Mouse (Mus musculus): ENCODE results near the gene Cux2.

Gene Cux2

DNA sequence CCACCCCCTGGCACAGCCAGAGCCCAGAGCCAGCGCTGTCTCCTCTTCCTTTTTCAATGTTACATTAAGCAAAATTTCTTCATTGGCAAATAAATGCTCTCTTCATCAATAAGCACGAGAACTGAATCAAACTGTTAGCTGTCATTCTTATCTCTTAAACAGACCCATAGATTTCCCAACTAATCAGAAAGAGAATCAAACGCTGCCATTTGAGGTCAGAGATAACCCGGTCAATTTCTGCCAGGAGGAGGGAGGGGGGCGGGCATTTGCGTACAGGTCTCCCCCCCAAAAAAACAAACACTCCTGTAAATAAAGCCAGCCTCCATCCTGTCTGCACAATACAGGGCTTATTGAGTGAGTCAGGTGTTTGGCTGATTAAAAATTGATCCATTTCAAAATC, 33.2 kb downstream of the Cux2 start:
- no peak for DNase-seq (ENCODE audit: low spot score)

DNA sequence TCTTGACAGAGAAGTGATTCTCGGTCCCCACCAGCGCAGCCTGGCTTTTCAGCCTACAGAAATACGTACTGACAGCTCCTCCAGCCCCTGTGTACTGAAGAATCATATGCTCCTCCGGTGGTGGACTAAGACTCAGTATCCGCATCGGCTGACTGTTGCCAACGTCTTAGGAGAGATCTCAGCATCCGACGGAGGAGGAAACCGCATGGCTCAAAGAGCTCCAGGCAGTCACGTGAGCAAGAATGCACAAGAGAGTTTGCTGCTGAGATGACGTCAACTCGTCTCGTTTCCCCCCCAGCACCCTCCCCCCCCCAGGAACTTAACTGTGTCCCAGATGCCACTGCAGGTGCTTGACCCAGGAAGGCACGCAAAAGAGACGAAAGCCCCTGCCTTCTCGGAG, 34.8 kb downstream of the Cux2 start:
- no peak for DNase-seq (ENCODE audit: low spot score)

DNA sequence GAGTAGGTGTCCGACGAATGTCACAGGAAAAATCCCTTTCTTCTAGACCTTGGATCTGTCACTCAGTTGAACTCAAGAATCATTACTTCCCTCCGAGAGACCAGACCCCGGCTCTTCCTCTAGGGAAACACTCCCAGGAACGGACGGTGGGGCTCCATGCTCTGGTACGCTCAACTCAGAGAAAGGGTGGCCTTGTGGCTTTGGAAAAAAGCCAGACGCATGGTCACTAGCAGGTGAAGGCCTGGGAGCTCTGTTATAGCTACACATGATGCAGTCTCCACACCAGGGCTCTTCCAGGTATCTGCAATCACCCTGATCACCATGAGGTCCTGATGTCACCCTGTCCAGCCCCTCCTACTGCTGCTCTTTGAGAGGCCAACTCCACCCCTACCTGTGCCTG, 35.2 kb downstream of the Cux2 start:
- DNase-seq (ENCODE audit: low spot score) = no peak

DNA sequence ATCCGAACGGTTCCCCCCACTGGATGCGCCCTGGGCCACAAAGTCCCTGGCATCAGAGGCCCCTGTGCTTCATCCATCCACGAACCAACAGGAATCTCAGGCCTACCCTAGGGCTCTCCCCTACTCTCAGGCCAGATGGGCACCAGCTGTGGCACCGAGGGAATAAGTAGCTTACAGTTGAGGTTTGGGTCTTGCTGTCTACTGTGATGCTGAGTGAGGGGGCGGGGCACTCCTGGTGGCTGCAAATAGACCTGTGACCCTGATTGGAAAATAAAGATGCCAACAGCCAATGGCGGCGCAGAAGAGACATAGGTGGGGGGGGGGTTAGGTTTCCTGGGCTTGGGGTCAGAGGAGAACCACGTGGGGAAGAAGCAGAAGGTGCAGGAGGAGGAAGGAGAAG, 38.6 kb downstream of the Cux2 start:
- no peak for DNase-seq (ENCODE audit: low spot score)

DNA sequence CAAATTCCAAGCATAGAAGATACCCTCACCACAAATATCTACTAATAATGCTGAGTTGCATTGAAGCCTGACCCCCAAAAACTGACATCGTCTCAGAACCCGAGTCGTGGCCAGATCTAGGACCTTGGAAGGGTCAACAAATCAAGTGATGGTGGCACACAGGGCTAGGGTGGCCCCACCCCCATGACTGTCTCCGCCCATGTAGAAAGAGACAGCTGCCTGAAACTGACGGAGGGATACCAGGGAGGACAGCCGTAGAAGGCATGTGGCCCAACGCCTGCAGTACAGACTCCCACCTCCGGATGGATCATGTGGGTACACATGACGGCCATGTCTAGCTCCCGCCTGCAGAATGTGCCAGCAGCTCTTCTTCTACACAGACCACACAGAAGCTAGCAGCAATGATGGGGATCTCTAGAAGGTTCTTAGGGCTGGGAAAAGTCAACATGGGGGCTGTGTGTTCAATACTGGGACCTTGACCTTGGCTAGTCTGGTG, 41.9 kb downstream of the Cux2 start:
- DNase-seq (ENCODE audit: low spot score) = no peak

DNA sequence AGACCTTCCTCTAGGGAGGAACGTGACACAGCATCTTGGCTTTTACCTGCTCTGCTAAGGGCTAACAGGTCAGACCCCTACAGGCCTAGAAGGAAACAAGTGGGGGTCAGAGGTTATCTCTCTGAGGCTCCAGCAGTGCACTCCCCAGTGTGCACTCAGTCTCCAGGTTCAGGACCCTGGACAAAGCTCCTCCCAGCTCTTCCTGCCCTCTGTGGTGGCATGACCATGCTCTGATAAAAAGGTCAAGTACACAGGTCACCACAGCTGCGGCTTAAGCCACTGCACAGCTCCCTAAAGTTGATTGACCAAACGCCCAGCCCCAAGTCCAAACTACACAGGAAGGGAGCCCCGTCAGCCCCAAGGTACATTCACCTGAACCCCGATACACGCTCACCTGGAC, 46.4 kb downstream of the Cux2 start:
- no peak for DNase-seq (ENCODE audit: low spot score)

DNA sequence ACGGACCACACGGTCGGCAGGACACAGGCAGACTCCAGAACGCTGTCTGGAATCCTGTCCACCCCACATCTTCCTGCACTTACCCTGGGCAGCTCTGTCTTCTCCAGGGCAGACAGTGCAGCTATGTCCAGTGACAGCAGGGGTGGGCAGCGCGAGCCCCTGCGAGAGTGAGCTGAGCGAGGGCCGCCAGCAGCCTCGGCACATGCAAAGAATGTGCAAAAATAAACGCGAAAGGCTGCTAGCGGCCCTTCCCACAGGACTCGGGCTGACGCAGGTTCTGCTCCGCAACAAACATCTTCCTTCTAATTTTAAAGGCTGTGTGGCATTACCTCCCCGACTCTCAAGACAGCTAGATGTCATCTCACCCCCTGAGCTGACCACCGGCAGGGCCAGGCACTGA, 47.8 kb downstream of the Cux2 start:
- DNase-seq (ENCODE audit: low spot score) = no peak

DNA sequence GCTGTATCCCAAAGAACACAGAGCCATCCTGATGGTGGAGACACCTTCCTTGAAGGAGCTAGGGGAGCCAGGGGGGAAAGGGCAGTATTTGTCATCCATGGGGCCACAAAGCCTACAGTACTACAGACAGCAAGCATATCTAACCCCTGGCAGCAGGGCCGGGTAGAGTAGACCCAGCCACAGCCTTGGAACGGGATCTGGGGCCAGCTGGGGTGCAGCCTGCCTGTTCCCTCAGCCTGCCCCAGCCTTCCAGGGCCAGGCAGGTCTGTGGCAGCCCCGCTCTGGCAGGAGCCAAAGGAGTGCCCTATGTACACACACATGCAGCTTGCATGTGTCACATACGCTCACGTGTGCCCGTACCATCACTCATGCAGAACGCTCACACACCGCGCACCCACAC, 48.6 kb downstream of the Cux2 start:
- no peak for DNase-seq (ENCODE audit: low spot score)

DNA sequence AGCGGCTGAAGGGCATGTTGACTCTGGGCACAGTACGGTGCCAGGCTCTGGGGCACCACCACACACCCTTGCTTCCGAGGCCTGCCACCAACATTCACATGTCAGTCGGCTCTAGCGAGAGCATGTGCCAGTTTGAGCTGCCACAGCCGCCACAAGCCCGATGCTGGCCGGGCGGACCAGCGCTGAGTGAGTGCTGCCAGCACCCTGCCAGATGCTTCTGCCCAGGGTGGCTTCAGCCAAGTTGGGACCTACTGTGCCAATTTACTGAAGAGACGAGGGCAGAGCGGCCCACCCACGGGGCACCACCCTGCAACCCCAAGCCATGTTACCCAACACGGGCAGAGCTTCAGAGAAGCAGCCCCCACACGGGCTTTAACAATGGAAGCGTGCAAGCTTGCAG, 49.5 kb downstream of the Cux2 start:
- no peak for DNase-seq (ENCODE audit: low spot score)

DNA sequence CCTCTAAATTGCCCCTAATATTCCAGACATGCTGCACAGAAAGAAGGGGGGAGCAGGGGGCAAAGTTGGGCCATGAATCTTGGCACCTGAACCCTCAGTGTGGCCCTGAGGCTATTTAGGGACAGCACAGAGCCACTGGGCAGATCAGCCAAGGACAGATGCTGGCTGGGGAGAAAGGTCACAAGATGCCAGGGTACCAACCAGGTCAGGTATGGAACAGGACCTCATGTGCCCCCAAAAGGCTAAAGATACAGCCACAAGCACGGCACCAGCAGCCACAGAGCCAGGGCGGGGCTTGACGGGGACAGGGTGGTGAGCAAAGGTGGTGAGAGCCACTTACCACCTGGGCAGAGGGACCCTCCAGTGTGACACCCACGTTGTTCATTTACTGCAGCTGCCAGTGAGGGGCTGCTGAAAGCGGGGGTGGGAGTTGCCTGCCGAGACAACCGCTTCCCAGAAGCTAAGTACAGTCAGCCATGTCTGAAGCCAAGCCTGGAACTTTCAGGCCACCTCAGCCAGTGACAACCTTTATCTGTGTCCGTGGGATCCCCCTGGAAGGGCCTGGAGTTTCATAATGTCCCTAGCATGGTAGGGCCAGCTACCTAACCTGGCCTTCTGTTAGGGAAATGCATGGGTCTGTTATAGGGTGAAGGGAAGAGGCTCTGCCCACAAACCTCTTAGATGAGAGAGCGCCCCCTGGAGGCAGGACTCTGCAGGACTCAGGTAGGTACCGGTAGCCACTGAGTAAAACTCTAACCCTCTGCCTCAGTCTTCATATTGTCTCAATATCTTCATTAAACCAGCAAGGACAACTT, 50.7 kb downstream of the Cux2 start:
- DNase-seq (ENCODE audit: low spot score) = peak; percentile 16

DNA sequence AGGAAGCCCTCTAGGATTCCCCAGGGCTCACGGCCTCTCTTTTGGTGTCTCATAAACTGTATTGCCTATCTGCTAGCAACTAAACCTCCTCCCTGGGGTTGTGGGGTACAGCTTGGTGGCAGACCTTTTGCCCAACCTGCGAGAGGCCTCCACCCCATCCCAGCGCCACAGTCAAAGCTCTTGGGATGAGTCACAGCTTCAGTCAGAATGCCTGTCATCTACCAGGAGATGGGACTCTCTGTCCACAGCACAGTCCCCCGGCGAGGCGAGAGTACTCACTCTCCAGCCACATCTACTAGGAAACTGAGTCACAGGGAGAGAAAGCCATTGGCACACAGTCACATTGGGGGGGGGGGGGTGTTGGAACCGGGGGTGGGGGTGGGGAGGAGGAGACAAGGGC, 51.6 kb downstream of the Cux2 start:
- DNase-seq (ENCODE audit: low spot score) = no peak

DNA sequence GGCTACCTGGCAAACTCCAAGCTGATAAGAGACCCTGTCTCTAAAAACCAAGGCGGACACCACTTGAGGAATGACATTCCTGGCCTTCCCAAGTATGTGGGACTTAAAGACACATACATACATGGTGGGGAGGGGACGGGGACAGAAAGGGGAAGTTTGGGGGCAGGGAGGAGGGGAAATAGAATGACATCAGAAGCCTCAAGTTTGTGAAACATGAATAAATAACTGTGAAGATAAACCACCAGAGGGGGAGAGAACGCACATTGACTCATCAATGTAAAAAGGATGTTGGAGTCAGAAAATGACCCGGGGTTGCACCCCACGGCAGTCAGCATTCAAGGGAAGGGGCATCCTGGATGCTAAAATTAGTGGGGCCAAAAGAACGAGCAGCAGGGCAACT, 53.2 kb downstream of the Cux2 start:
- DNase-seq (ENCODE audit: low spot score) = no peak

DNA sequence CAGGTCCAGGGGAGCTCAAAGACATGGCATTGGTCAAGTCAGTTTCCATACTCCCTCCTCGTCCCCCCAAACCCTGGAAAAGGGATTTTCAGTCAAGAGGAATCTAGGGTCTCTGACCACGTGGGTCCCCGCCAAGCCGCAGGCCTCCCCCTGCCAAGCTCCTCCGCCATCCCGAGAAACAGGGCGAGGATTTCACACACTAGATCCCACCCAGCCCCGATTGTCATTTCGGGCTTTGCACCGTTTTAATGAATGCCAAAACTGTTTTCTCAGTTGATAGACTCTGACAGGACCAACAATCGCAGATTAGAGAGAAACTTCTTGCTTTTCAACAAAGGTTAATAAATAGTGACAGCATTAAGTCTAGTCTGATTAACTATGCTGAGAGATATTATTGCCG, 55.1 kb downstream of the Cux2 start:
- DNase-seq (ENCODE audit: low spot score) = no peak

DNA sequence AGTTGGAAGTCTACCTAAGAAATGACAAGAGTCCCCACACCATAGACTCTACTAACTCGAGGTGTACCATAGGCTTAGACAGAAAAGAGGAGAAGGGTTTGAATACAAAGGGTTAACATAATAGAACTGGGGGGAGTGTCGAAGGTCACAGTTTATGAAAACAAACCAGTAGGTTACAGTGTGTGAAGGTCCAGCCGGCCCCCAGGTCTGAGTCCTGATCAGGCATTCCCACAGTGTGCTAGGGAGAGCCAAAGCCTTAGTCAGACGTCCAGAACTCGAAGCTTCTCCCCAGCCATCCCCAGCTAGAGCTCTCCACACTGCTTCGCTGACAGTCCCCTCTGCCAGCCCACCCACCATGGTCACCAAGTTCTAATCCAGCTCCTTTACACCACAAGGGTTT, 58.0 kb downstream of the Cux2 start:
- no peak for DNase-seq (ENCODE audit: low spot score)

DNA sequence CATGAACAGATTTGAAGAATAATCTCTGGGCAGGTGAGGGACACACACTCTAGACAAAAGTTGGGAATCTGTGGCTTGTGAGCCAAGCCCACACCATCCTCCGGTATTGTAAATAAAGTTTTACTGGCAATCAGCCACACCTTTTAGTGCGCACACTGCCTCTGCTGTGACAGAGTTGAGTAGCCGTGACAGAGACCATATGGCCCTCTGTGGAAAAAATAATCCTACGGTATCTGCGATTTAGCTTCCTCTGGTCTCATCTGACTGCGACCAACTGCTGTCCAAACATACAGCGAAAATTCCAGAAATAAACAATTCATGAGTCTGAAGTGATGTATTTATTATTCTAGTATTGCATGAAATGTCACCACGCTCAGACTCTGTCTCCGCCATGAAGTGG, 64.0 kb downstream of the Cux2 start:
- no peak for DNase-seq (ENCODE audit: low spot score)

DNA sequence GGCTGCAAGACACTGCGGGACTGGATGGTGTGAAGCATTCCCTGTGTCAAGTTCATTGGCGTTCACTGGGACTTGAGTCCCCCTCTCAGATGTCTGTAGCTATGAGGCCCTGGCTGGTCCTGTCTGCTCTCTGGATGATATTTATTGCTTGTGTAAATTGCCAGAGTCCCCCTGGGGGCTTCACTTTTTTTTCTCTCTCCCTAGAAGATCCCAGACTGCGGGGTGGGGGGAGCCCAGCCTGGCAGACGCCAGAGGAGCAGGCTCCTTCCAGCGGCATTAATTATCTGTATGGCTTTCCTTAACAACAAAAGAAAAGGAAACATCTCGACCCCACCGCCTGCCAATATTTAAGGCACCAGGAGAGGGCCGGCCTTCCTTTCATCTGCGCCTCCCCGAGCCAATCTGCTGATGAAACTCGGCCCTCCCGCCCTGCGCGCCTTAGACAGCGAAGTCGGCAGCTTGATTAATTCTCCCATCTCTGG, 68.2 kb downstream of the Cux2 start:
- no peak for DNase-seq (ENCODE audit: low spot score)

DNA sequence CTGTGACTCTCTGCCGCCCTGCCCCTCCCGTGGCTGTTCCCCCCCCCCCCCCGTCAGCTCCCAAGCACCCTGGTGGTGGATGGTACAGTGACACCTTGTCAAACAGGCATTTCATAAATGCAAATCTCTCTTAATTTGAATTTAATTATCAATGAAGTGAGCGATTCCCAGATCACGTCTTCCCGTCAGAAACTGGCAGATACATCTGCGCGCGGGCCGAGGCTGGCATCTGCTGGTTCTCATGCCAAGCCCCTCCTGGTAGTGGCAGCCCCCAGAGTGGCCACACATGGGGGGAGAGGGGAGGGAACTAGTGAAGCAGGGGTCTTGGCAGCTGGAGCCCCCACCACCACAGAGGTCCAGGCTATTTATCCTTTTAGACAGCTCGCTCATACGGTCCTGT, 73.6 kb downstream of the Cux2 start:
- no peak for DNase-seq (ENCODE audit: low spot score)

DNA sequence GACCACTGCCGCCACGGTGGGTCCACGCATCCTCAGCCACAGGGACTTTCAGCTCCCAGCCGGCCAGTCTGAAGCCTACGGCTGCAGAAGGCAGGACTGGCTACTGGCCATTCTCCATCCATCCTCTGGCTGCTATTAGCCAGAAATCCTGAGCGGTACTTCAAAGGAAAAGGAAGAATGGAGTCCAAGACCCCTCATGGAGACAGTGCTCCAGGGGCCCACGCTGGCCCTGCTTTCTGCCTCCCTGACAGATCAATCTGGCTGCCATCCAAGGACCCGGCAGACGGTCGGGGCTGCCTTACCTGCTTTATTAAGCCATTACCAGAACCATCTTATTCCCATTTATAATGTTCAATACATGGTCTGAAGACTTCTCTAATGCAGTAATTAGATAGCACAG, 76.4 kb downstream of the Cux2 start:
- no peak for DNase-seq (ENCODE audit: low spot score)

DNA sequence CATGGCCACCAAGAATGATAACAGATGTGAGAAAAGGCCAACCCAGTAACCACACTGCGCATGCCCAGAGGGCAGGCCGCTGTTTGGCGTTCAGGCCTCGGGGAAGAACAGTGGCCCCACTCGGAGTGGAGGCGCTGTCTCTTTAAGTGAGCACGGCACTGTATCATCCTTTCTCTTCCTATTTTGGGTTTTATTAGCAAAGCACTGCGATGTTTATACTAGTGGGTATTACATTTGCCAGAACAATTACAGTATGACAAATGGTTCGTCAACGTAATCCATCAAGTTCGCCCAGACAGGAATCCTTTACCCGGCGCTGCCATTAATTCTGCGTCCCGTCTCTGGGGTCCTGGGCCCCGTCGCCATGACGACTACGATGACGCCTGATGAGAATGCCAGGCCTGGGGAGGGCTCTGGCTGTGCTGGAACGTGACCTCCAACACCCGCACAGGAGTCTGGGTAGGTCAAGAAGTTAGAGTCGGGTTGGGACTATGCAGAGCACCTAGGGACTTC, 77.2 kb downstream of the Cux2 start:
- no peak for DNase-seq (ENCODE audit: low spot score)

DNA sequence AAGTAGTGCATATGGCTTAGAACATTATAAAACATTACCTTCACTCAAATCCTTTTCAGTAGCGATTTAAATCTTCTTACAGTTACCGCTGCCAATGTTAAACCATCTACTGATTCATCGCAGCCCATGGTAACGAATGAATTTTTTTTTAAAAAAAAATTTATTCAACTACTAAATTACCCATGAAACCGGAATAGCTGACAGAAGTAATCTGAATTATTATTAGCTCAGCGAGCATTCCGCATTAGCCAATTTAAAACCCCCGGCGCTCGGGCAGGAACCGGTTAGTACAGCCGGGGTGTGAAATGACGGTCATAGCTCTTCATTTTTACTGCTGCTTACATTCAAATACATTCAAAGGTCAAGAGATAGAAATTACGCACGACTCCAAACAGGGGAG, 80.9 kb downstream of the Cux2 start:
- no peak for DNase-seq (ENCODE audit: low spot score)

DNA sequence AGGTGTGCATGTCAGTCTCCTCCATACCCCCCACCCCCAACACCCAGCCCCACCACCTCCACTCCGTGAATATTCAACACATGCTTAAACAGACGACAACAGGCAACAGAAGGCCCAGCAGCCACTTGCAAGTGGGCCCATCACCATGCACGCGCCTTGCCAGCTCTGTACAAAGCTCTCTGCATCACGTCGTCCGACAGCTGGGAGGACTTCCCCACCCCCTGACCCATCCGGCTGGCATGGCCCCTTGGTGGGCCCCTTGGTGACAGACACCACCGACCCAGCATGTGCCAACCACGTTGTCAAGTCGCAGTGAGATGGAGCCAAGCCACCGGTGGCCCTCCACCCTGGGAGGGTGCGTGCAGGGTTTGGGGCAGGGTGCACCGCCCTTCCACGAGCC, 81.5 kb downstream of the Cux2 start:
- no peak for DNase-seq (ENCODE audit: low spot score)

DNA sequence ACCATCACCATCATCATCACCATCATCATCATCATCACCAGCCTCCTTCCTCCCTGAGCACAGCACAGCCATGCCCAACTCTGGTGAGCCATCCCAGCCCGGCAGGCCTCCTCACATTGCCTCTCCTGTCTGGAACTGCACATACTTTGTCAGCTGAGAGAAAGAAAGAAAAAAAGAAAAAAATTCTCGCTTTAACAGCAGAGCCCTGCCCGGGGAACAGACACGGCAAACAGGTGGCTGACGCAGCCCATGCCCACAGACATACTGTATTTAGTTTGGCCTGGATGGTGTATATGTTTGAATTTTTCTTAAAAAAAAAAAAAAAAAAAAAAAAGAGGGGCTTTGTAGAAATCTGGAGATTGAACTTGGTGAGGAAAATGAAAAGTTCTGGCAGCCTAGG, 82.4 kb downstream of the Cux2 start:
- no peak for DNase-seq (ENCODE audit: low spot score)

DNA sequence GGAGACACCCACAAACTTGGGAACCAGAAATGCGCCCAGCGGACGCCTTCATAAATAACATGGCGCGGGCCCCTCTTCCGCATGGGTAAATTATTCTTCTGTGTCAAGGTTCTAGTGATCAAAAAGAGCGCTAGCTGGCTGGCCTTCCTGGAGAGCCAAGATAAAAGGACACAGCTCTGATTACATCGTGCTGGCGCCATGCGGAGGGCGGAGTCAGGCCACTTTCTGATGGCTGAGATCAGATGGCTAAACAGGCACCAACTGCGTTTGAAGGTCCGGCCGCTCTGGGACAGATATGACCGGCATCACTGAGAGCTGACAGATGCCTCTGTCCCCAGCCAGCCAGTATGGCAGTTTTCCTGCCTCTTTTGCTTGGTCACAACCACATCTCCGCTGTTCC, 83.0 kb downstream of the Cux2 start:
- DNase-seq (ENCODE audit: low spot score) = no peak

DNA sequence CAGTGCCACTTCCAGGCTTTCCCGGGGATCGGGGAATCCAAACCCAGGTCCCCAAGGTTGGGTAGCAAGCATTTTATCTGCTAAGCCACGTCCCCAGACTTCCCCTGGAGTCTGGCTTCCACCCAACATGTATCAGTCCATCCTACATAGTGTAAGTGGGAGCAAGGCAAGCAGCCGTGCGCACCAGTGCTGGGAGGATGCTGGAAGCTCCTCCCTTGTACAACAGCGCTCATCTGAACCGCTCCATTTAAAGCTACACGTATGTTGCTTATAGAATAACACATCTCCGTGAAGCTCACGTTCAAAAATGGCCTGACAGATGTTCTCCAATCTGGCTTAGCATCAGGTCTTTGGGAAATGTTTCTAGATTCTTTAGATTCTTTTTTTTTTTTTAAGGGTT, 86.9 kb downstream of the Cux2 start:
- DNase-seq (ENCODE audit: low spot score) = no peak
